Mouse (Mus musculus) embryonic fibroblast, embryonic 13.5 days (primary cell): ENCODE measurements around the gene Pde4d.

Source experiments
- CTCF ChIP-seq: IDR thresholded peaks from 2 replicates; pipeline ENCODE4 v1.5.1; 2011; ENCODE audit warnings: mild to moderate bottlenecking, control low read depth, low read length, moderate library complexity, borderline replicate concordance; ENCODE audit not compliant: insufficient read depth
- POLR2A ChIP-seq: IDR thresholded peaks from 2 replicates; pipeline ENCODE4 v1.6.1; 2011; ENCODE audit warnings: low read depth, mild to moderate bottlenecking, control low read depth, low read length, moderate library complexity

DNA sequence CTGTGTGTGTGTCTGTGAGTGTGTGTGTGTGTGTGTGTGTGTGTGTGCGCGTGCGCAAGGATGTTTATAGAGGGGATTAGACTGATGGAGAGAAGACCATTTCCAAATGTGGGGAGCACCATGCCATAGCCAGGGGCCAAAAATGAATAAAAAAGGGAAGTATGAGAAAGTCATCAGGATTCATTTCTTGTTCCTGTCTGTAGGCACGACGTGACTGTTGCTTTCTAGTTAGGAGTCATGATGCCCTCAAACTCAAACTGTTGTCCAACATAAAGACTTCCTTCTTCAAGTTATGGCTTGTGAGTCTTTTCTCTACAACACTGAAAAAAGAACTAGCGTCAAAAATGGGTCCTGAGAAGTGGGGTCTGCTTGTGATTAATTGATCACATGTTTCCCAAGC, 375.8 kb downstream of the Pde4d start:
- TF ChIP-seq POLR2A (no peak), CTCF (no peak)
